Mouse (Mus musculus) liver, embryonic 14.5 days (tissue): Measurements from ENCODE around the gene Lypd1. TPM values are rescaled to one million over a fixed set of nuclear protein-coding genes. Genes with fewer than 3 reads are reported as not detected.
A peak's percentile ranks its signal among the peaks of the same experiment; 100 is the strongest.

Experiments
- ATAC-seq: fragments of 200-750 bp; cut with Nextera tagmentation; 2 replicates; pipeline ENCODE4 v1.8.0; 2017; ENCODE audit warnings: moderate number of reproducible peaks, mild to moderate bottlenecking, moderate library complexity; ENCODE audit not compliant: insufficient read depth
- DNase-seq, 3 experiments: peaks; one replicate each; pipeline ENCODE4 v3.0.0-alpha.2; 2012 to 2013; ENCODE audit warnings: low read depth in 3 of 3, low spot score in 3 of 3
- H3K27ac ChIP-seq: fragments of 300-500 bp; sonication (generic); 2 replicates; pipeline ENCODE4 v1.5.1; 2014; ENCODE audit warnings: moderate library complexity, mild to moderate bottlenecking, control low read depth, inconsistent platforms
- H3K27me3 ChIP-seq: fragments of 300-500 bp; sonication (generic); 2 replicates; pipeline ENCODE4 v1.6.1; 2014; ENCODE audit warnings: mild to moderate bottlenecking, low read length, moderate library complexity; ENCODE audit not compliant: control insufficient read depth, insufficient read depth
- H3K36me3 ChIP-seq: fragments of 300-500 bp; sonication (generic); replicated peaks from 2 replicates; pipeline ENCODE4 v1.6.1; 2014; ENCODE audit warnings: low read depth; ENCODE audit not compliant: control insufficient read depth, insufficient read depth
- H3K4me1 ChIP-seq, 2 experiments: fragments of 200-500 bp in 1 of 2; fragments of 300-500 bp in 1 of 2; sonication (generic) in 1 of 2; replicated peaks; 2 replicates each; pipeline ENCODE4 v1.6.1; 2012 to 2014; ENCODE audit warnings: antibody characterized with exemption in 1 of 2, inconsistent platforms in 1 of 2, low read length in 1 of 2; ENCODE audit not compliant: control insufficient read depth in 2 of 2, insufficient read depth in 2 of 2
- H3K4me2 ChIP-seq: fragments of 300-500 bp; sonication (generic); 2 replicates; pipeline ENCODE4 v1.6.1; 2014; ENCODE audit warnings: low read depth, mild to moderate bottlenecking, control low read depth, moderate library complexity
- H3K4me3 ChIP-seq, 2 experiments: fragments of 200-500 bp in 1 of 2; fragments of 300-500 bp in 1 of 2; sonication (generic) in 1 of 2; 2 replicates each; pipeline ENCODE4 v1.5.1; 2012 to 2014; ENCODE audit warnings: low read depth in 2 of 2, low read length in 2 of 2, mild to moderate bottlenecking in 2 of 2, control low read depth in 1 of 2, inconsistent platforms in 1 of 2, moderate library complexity in 1 of 2; ENCODE audit not compliant: insufficient read depth in 1 of 2
- H3K9ac ChIP-seq: fragments of 300-500 bp; sonication (generic); replicated peaks from 2 replicates; pipeline ENCODE4 v1.6.1; 2014; ENCODE audit warnings: mild to moderate bottlenecking, control low read depth, moderate library complexity
- H3K9me3 ChIP-seq: fragments of 300-500 bp; sonication (generic); 2 replicates; pipeline ENCODE4 v1.6.1; 2016; ENCODE audit warnings: low read length, mixed read lengths; ENCODE audit not compliant: control insufficient read depth
- CTCF ChIP-seq: IDR thresholded peaks from 2 replicates; pipeline ENCODE4 v1.5.1; 2016; ENCODE audit warnings: antibody characterized with exemption, low read depth, control low read depth
- EP300 ChIP-seq: IDR thresholded peaks from 2 replicates; pipeline ENCODE4 v1.6.1; 2016; ENCODE audit warnings: antibody characterized with exemption, low read depth
- WGBS: fragments of 180-500 bp; shearing (Covaris S2); extraction: QIAGEN DNeasy Blood & Tissue Kit; methylation state at CpG from one replicate; pipeline ENCODE4 v1.1.7; 2014; ENCODE audit not compliant: insufficient replicate concordance; 5-methylcytosine and 5-hydroxymethylcytosine counted together
- polyA plus RNA-seq, 2 experiments: library from polyadenylated mRNA; depleted of rRNA in 1 of 2; stranded (reverse) in 1 of 2; unstranded in 1 of 2; fragments of >200 nt; fragmentation: Nextera tagmentation in 1 of 2; extraction: Ambion mirVana in 1 of 2; gene quantifications; 2 replicates each; pipeline versions ENCODE4 v1.2.1 to v1.2.3; 2012 to 2014

The Lypd1 gene
- polyA plus RNA-seq, 2 experiments = 0.13 to 0.17 TPM

- TF ChIP-seq CTCF (no peak), EP300 (no peak)
- Histone ChIP-seq H3K4me2 (no peak overlapping the region), H3K9me3 (no peaks in the 10 kb centered on the region), H3K4me3 (no peak overlapping the region), H3K4me1 (no peaks in the 10 kb centered on the region), H3K36me3 (no peaks in the 10 kb centered on the region), H3K9ac (no peak overlapping the region), H3K27ac (no peak overlapping the region), H3K27me3 (no peaks in the 10 kb centered on the region)
- DNase-seq (no peak), ATAC-seq (no peak)
- WGBS = 82% methylated on average over 10 of the region's 10 CpGs
Measured at GRCm38 (mm10) chr1:125925486-125925885, 12.6 kb upstream of the Lypd1 start.

DNA sequence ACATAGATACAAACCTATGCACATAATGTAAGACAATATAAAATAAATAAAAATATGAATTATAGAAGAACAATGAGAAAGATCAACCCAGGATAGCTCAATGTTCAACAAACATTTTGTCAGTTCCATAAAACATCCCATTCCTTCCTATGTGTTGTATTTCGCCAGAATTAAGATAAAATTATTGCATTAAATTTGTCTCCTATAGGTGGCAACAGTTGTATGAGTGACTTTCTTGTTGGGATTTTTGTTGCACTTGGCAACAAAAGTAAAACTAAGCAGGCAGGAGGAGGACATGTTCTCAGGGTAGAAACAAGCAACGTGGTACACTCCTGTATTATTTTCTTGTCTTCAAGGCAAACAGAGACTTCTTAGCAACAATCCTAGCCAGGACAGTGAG lies 10.2 kb upstream of the Lypd1 start:
- DNase-seq = no peak

DNA sequence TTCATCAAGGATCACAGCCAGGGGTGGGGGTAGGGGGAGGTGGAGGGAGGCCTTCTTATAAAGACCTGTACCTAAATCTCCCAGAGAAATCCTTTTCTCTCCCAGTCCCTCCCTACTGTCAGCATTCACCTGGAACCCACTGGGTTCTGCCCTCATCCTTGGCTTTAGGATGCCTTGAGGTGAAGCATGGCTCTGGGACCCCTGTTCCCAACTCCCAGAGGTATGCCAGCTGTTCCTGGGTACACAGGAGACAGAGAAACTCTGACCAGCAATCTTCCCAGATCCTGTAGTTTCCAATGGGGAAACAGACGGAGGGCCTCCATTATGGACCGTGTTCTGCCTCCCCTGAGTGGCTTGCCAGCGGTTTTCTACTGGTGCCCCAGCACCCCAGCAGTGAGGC lies 7.8 kb upstream of the Lypd1 start:
- no peak for DNase-seq
- H3K36me3 ChIP-seq = no peaks in the 10 kb centered on the region

More for the DNA sequence above, 10.2 kb upstream of the Lypd1 start:
- 53% methylated on average over 2 of the region's 2 CpGs for WGBS
- Histone ChIP-seq H3K27me3 (no peaks in the 10 kb centered on the region), H3K4me2 (no peak overlapping the region), H3K4me3 (no peak overlapping the region), H3K9me3 (no peaks in the 10 kb centered on the region), H3K9ac (no peak overlapping the region), H3K4me1 (no peaks in the 10 kb centered on the region), H3K36me3 (no peaks in the 10 kb centered on the region), H3K27ac (no peak overlapping the region)
- no peak for ATAC-seq
- TF ChIP-seq CTCF = no peak
- TF ChIP-seq EP300 = no peak

DNA sequence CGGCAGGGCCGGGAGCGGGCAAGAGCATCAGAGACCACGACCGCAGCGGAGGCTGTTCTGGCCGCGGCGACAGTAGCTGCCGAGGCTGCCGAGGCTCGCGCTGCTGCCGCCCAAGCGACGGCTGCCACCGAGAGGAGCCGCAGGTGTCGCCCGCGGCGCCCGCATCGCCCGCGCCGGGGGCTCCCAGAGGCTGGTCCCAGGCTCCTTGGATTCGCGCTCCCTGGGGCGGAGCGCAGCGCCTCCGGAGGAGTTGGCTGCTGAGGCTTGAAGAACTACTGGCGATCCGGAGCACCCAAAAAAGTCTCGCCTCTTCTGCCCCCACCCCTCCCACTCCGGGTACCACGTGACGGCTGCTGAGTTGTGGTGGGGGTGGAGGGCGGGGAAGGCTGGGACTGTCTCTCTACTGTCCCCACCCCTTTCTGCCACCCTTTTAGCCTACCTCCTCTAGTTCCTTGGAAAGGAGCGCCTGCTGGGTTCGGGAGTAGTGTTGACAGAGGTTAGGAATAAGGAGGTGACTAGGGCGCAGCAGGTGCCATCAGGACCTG lies 928 bp downstream of the Lypd1 start:
- Histone ChIP-seq H3K9me3 (no peaks in the 10 kb centered on the region), H3K4me3 (peak overlapping the region in 1 of 2 experiments; percentile 31; a peak in 2 of 4 replicates), H3K27me3 (peaks cover 32% of the 10 kb centered on the region), H3K9ac (no peak overlapping the region), H3K4me2 (peak overlapping the region; percentile 56), H3K36me3 (no peaks in the 10 kb centered on the region), H3K4me1 (no peaks in the 10 kb centered on the region), H3K27ac (no peak overlapping the region)
- no peak for TF ChIP-seq EP300
- no peak for TF ChIP-seq CTCF
- no peak for DNase-seq
- WGBS = under 1% methylated on average over 42 of the region's 43 CpGs
- no peak for ATAC-seq

More for the DNA sequence above, 7.8 kb upstream of the Lypd1 start:
- Histone ChIP-seq H3K27ac (no peak overlapping the region), H3K9ac (no peak overlapping the region), H3K4me3 (no peak overlapping the region), H3K4me2 (no peak overlapping the region), H3K9me3 (no peaks in the 10 kb centered on the region), H3K27me3 (no peaks in the 10 kb centered on the region), H3K4me1 (no peaks in the 10 kb centered on the region)
- WGBS = 51% methylated on average over 3 of the region's 3 CpGs
- no peak for ATAC-seq
- no peak for TF ChIP-seq EP300

DNA sequence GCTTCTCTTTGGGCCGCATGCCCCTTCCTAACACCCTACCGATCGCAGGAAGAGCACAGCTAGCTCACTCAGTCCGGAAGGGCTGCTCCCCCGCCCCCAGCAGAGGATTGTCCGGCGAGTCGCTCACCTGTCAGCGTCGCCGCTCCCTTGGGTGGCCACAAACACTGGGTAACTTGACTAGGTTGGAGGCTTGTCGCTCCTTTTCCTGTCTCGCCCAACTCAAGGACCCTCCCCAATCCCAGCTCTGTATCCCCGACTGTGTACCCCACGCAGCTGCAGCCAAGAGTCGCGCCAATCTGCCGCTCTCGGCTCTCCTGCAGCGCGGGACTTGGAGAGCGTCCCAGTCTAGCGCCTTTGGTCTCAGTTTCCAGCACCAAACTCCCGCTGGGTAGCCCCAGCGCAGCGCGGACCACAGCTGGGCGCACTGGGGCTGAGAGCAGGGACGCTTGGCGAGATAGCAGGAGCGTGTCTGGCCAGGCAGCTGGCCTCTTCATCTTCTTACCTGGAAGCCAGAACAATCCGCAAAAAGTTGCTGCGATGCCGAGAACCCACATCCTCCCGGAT lies 1.5 kb downstream of the Lypd1 start:
- no peaks in the 10 kb centered on the region for H3K4me1 ChIP-seq
- peaks cover 32% of the 10 kb centered on the region for H3K27me3 ChIP-seq
- TF ChIP-seq EP300 (no peak), CTCF (no peak)
- no peaks in the 10 kb centered on the region for H3K36me3 ChIP-seq
- H3K27ac ChIP-seq = no peak overlapping the region
- no peaks in the 10 kb centered on the region for H3K9me3 ChIP-seq
- H3K4me3 ChIP-seq = peak overlapping the region in 1 of 2 experiments; percentile 31; a peak in 2 of 4 replicates
- no peak for ATAC-seq
- H3K4me2 ChIP-seq = peak overlapping the region; percentile 56
- DNase-seq = no peak
- no peak overlapping the region for H3K9ac ChIP-seq
- under 1% methylated on average over 35 of the region's 35 CpGs for WGBS
